23 mouse cellular contexts compared by ENCODE assay signal in the genomic region with DNA sequence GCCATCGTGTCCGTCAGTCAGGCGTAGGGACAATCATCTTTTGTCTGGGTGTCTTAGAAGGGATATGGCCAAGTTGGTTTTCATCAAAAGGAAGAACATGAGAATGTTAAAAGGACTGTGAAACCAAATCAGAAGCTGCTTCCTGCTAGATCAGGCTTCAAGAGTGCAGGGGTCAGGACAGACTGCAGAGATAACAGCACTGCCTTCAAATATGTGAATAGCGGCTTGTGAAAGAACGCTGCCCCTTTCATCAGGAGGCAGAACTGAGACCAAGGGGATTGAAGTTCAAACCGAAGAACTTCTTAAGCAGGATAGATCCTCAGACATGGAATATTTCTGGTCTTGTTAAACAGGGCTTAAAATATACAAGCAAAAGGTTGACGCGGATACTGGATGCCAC. TPM values are rescaled to one million over a fixed set of nuclear protein-coding genes. Genes with fewer than 3 reads are reported as not detected.
DNase-seq lines count a peak whose midpoint lies in the region; ATAC-seq and TF ChIP-seq lines count a peak whose summit lies in the region.
"Had no signal": no experiment of that assay in that cellular context is flagged by ENCODE, and none has a peak within 500 bp of the region (broad histone marks: within the 10 kb centered on the region; RNA-seq: fewer than 3 reads in every experiment).

No protein-coding gene starts in this region.

- no peak for TF ChIP-seq POLR2A in brain, embryonic 14.5 days (IDR thresholded peaks at IDR 0.05; ENCODE audit: borderline replicate concordance, extremely low read depth, insufficient read depth, insufficient read length, poor library complexity, severe bottlenecking)

- no peak for TF ChIP-seq CTCF in brain, embryonic 14.5 days (IDR thresholded peaks at IDR 0.05; ENCODE audit: borderline replicate concordance, extremely low read depth, insufficient read depth, insufficient read length)

- peak; percentile 23 for DNase-seq in R1 (ENCODE audit: low read depth, low spot score)
- peak; percentile 66 for DNase-seq in brain, embryonic 14.5 days (ENCODE audit: low read depth)
- DNase-seq in yolk sac, embryonic 10.5 days (ENCODE audit: low spot score): peak; percentile 55
- no peak for DNase-seq in heart, postnatal 10 days
- DNase-seq in layer of hippocampus, postnatal 36 days: no peak
- DNase-seq: adrenal gland, adult 2 months; adrenal gland, adult 8-10 months; adrenal gland, postnatal 10 days; adrenal gland, postnatal 14 days; adrenal gland, postnatal 25 days; B cell, adult 2 months; cerebellum, adult 11 months; cerebellum, adult 11-12 months; cerebellum, adult 18-20 months; cerebellum, adult 2 months; cerebellum, adult 8-10 months had no signal

- intact Hi-C loops in heart, postnatal 10 days (cut with DNase I): loop anchor here (5.0 kb wide), 2 partner anchors 61 to 141 kb away; no protein-coding TSS in a partner anchor

- ATAC-seq in inflammation-experienced regulatory T-cells, adult 6 months: no peak
- ATAC-seq: activated CD4-positive, CD25-positive, alpha-beta regulatory T cell, adult 4 months; CD4-positive, CD25-positive, alpha-beta regulatory T cell, adult 4 months; Patski had no signal

RNA-seq across cellular contexts. Expression of gene Ddah1, which starts 2.0 kb away (rescaled TPM):
- 81.7 and 89.4 TPM in 2 replicates for polyA plus RNA-seq in brain, embryonic 14.5 days (2012; rRNA removed)
- total RNA-seq in heart, postnatal 10 days (2021): 10 to 100 TPM; 10.6 to 13.6 TPM
- under 1 TPM in 1 of 3 experiments, not detected in 2; 0.15 TPM for polyA plus RNA-seq in inflammation-experienced regulatory T-cells, adult 6 months (2017; shearing (Covaris generic))
- total RNA-seq in layer of hippocampus, postnatal 36 days (2021): 10 to 100 TPM; 53.1 to 56.2 TPM
- total RNA-seq: CH12.LX, MEL had no signal
- polyA plus RNA-seq: activated CD4-positive, CD25-positive, alpha-beta regulatory T cell, adult 4 months; G1E had no signal

Comparison
In these comparisons a context has a peak if more than half of its experiments do, and no peak if none do; other contexts are left out.
1. DNase-seq: peak in R1 (single experiment), brain, embryonic 14.5 days (single experiment) and yolk sac, embryonic 10.5 days (single experiment); none in heart, postnatal 10 days (0 of 2) and layer of hippocampus, postnatal 36 days (0 of 2).